Mouse (Mus musculus) liver, embryonic 12.5 days (tissue): ENCODE measurements around the gene Edem1. TPM values are rescaled to one million over a fixed set of nuclear protein-coding genes. Genes with fewer than 3 reads are reported as not detected.

Source experiments
- ATAC-seq: fragments of 200-750 bp; cut with Nextera tagmentation; 2 replicates; pipeline ENCODE4 v1.8.0; 2017; ENCODE audit warnings: moderate number of reproducible peaks, mild to moderate bottlenecking, moderate library complexity
- H3K27ac ChIP-seq: fragments of 300-500 bp; sonication (generic); 2 replicates; pipeline ENCODE4 v1.5.1; 2016; ENCODE audit warnings: mild to moderate bottlenecking
- H3K27me3 ChIP-seq: fragments of 300-500 bp; sonication (generic); replicated peaks from 2 replicates; pipeline ENCODE4 v1.6.1; 2016; ENCODE audit warnings: mild to moderate bottlenecking, moderate library complexity
- H3K36me3 ChIP-seq: fragments of 300-500 bp; sonication (generic); 2 replicates; pipeline ENCODE4 v1.6.1; 2016; ENCODE audit warnings: mild to moderate bottlenecking, moderate library complexity
- H3K4me1 ChIP-seq: fragments of 300-500 bp; sonication (generic); 2 replicates; pipeline ENCODE4 v1.6.1; 2016
- H3K4me2 ChIP-seq: fragments of 300-500 bp; sonication (generic); 2 replicates; pipeline ENCODE4 v1.6.1; 2016; ENCODE audit warnings: mild to moderate bottlenecking, moderate library complexity
- H3K4me3 ChIP-seq: fragments of 300-500 bp; sonication (generic); 2 replicates; pipeline ENCODE4 v1.5.1; 2016; ENCODE audit warnings: mild to moderate bottlenecking, moderate library complexity
- H3K9ac ChIP-seq: fragments of 300-500 bp; sonication (generic); 2 replicates; pipeline ENCODE4 v1.6.1; 2016; ENCODE audit warnings: mild to moderate bottlenecking, moderate library complexity
- H3K9me3 ChIP-seq: fragments of 300-500 bp; sonication (generic); replicated peaks from 2 replicates; pipeline ENCODE4 v1.6.1; 2016; ENCODE audit warnings: mild to moderate bottlenecking, moderate library complexity
- WGBS: fragments of 180-500 bp; shearing (Covaris S2); methylation state at CpG from one replicate; pipeline ENCODE4 v1.1.7; 2016; ENCODE audit not compliant: insufficient replicate concordance; 5-methylcytosine and 5-hydroxymethylcytosine counted together
- polyA plus RNA-seq: library from polyadenylated mRNA; unstranded; fragments of >200 nt; fragmentation: Nextera tagmentation; extraction: Ambion mirVana; gene quantifications from 2 replicates; pipeline ENCODE4 v1.2.1, GENCODE M21; 2016

Gene Edem1
- polyA plus RNA-seq, 1 experiment from 2014 or later: 30.8 TPM

- H3K4me3 ChIP-seq: no peak overlapping the region
- no peaks in the 10 kb centered on the region for H3K9me3 ChIP-seq
- peaks cover 72% of the 10 kb centered on the region for H3K4me1 ChIP-seq
- H3K27me3 ChIP-seq: no peaks in the 10 kb centered on the region
- 22% methylated on average over 6 of the region's 6 CpGs for WGBS
- no peak overlapping the region for H3K4me2 ChIP-seq
- peaks cover 11% of the 10 kb centered on the region; the same call in 1 of the 2 replicates for H3K36me3 ChIP-seq
- no peak overlapping the region for H3K9ac ChIP-seq
- no peak for ATAC-seq
- no peak overlapping the region for H3K27ac ChIP-seq
Observed at GRCm38 (mm10) chr6:108832989-108833388, 4.5 kb downstream of the Edem1 start.

DNA sequence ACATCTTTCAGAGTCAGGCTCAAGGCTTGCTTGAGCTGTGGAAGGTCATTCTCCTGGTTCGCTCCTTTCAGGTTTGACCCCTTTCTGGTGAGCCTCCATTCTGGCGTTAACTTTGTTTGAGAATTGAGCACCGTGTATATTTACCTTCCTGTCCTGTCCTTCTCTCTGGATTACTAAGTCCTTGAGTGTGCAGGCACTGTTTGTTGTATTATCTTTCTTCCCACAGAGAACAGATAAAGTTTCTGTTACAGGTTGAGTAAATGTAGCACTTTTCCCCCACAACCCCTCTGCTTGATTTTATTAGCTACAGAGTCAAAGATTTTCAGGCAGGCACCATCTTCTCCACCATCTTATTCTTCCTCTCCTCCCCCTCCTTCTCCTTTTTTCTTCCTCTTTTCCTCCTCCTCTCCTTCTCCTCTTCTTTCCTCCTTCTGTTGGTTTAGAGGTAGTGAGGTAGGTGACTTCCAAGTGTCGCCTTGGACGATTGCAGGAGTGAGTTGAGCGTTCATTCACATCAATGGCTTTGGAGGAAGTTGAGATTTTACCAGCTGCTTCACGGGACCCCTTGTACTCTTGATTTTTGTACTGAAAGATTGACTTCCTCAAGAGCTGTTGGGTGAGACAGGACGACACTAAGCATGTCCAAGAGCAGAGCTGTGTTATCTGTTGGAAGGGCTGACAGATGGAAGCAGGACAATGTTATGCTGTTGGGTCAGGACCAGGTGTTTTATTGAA is 5.7 kb downstream of the Edem1 start:
- H3K4me3 ChIP-seq: no peak overlapping the region
- H3K36me3 ChIP-seq: peaks cover 18% of the 10 kb centered on the region; the same call in 1 of the 2 replicates
- H3K27me3 ChIP-seq: no peaks in the 10 kb centered on the region
- WGBS: 29% methylated on average over 8 of the region's 8 CpGs
- no peaks in the 10 kb centered on the region for H3K9me3 ChIP-seq
- H3K9ac ChIP-seq: no peak overlapping the region
- no peak for ATAC-seq
- peaks cover 67% of the 10 kb centered on the region for H3K4me1 ChIP-seq
- H3K4me2 ChIP-seq: peak overlapping the region; percentile 17
- peak overlapping the region; percentile 40; the same call in 1 of the 2 replicates for H3K27ac ChIP-seq

GRCm38 (mm10) chr6:108835765-108836691 is 7.6 kb downstream of the Edem1 start:
- H3K4me2 ChIP-seq: peak overlapping the region; percentile 12; the same call in 1 of the 2 replicates

DNA sequence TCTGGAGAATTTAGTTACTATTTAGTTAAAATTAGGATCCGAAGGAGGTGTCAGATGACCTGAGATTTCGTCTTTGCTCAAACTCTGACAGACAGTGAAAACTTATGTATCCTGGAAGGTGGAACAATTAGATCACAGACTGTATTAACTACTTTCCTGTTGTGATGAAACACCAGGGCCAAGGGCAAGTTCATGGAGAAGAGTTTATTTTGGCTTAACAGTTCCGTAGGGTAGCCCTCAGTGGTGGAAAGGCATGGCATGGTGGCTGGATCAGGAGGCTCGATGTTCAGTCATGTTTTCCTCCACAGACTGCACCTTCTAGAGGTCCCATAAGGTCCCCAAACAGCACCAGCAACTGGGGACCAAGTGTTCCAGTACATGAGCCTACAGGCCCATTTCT is 8.6 kb downstream of the Edem1 start:
- no peak overlapping the region for H3K27ac ChIP-seq
- H3K4me1 ChIP-seq: peaks cover 43% of the 10 kb centered on the region

More at GRCm38 (mm10) chr6:108835765-108836691, 7.6 kb downstream of the Edem1 start:
- Histone ChIP-seq H3K4me1 (peaks cover 51% of the 10 kb centered on the region), H3K27ac (0 out of 2 replicates have a peak overlapping the region, but pooled peaks have one; percentile 50), H3K4me3 (no peak overlapping the region), H3K36me3 (peaks cover 29% of the 10 kb centered on the region), H3K27me3 (no peaks in the 10 kb centered on the region), H3K9me3 (no peaks in the 10 kb centered on the region), H3K9ac (no peak overlapping the region)
- peak; percentile 70 for ATAC-seq
- WGBS: 70% methylated on average over 16 of the region's 16 CpGs

GRCm38 (mm10) chr6:108837958-108838357 is 9.5 kb downstream of the Edem1 start:
- Histone ChIP-seq H3K4me2 (no peak overlapping the region), H3K36me3 (peaks cover 46% of the 10 kb centered on the region), H3K9ac (no peak overlapping the region), H3K27me3 (no peaks in the 10 kb centered on the region), H3K4me3 (no peak overlapping the region), H3K9me3 (no peaks in the 10 kb centered on the region), H3K27ac (no peak overlapping the region), H3K4me1 (peaks cover 37% of the 10 kb centered on the region)
- no peak for ATAC-seq
- whole genome bisulfite sequencing: 64% methylated on average over 4 of the region's 4 CpGs

More for the DNA sequence above, 8.6 kb downstream of the Edem1 start:
- Histone ChIP-seq H3K4me2 (no peak overlapping the region), H3K9me3 (no peaks in the 10 kb centered on the region), H3K9ac (no peak overlapping the region), H3K4me3 (no peak overlapping the region), H3K27me3 (no peaks in the 10 kb centered on the region), H3K36me3 (peaks cover 38% of the 10 kb centered on the region)
- no peak for ATAC-seq
- 82% methylated on average over 4 of the region's 4 CpGs for WGBS

DNA sequence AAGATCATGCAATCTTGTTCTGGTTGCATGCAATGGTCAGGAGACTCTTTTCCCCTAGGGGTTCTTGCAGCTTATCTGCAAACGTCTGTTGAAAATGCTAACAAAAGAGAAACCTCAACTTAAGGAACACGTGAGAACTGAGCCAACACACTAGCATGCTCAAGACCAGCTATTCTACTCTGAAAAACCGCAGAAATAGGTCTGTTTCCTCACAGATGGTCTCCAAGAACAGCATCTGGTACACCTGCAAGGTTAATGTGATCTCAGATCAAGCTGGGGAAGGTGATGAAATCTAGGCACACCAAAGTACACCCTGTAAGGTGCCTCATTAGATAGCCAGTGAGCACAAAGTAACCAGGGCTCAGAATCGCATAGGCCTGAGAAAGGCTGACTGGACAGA is 11.0 kb downstream of the Edem1 start:
- no peak for ATAC-seq
- Histone ChIP-seq H3K4me1 (peaks cover 22% of the 10 kb centered on the region), H3K4me3 (no peak overlapping the region), H3K27me3 (no peaks in the 10 kb centered on the region), H3K27ac (no peak overlapping the region), H3K9ac (no peak overlapping the region), H3K4me2 (no peak overlapping the region), H3K36me3 (peaks cover 61% of the 10 kb centered on the region), H3K9me3 (no peaks in the 10 kb centered on the region)
- 68% methylated on average over 4 of the region's 4 CpGs for WGBS

DNA sequence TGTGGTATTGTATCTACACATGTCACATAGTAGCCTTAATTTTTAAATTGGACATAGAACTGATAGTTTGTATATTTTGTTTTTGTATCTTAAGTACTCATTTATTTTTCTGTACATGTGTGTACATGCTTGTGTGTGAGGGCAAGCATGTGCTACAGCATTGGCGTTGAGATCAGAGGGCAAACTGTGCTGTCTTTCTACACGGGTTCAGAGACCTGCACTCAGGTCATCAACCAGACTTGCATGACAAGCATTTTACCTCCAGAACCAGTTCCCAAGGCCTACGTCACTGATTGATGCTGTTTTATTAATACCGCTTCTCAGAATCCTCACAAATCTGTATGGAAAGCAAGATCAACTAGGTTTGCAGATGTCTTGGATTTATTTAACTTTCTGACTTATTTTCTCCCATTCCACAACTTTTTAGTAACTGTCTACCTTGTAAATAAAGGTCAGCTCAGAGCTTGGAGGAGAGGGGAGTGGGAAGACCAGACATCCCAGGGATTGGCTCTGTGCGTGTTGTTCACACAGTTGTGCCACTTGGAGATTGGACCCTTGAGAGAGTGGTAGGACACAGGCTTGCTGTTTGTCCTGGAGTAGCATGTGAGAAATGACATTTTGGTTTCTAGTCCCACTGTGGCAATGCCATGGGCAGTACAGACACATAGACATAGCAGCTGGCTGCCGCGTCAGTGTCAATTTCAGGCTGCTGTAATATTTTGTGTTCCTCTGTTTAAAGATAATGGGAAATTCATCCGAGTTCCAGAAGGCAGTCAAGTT is 12.6 kb downstream of the Edem1 start:
- H3K36me3 ChIP-seq: peaks cover 71% of the 10 kb centered on the region
- WGBS: 85% methylated on average over 8 of the region's 8 CpGs

GRCm38 (mm10) chr6:108843664-108844063 is 15.2 kb downstream of the Edem1 start:
- no peaks in the 10 kb centered on the region for H3K9me3 ChIP-seq
- 68% methylated on average over 1 of the region's 1 CpGs for WGBS
- H3K4me3 ChIP-seq: no peak overlapping the region
- no peaks in the 10 kb centered on the region for H3K4me1 ChIP-seq
- no peak overlapping the region for H3K4me2 ChIP-seq
- no peak overlapping the region for H3K9ac ChIP-seq
- no peaks in the 10 kb centered on the region for H3K27me3 ChIP-seq
- H3K27ac ChIP-seq: no peak overlapping the region
- no peak for ATAC-seq
- H3K36me3 ChIP-seq: peaks cover 73% of the 10 kb centered on the region

More for the DNA sequence above, 12.6 kb downstream of the Edem1 start:
- Histone ChIP-seq H3K9ac (no peak overlapping the region), H3K27me3 (no peaks in the 10 kb centered on the region), H3K9me3 (no peaks in the 10 kb centered on the region), H3K4me3 (no peak overlapping the region), H3K4me2 (no peak overlapping the region), H3K27ac (no peak overlapping the region), H3K4me1 (0 out of 2 replicates have a peak, but pooled peaks cover 9% of the 10 kb centered on the region)
- ATAC-seq: no peak

GRCm38 (mm10) chr6:108844093-108844492 is 15.7 kb downstream of the Edem1 start:
- 48% methylated on average over 3 of the region's 3 CpGs for WGBS
- Histone ChIP-seq H3K27me3 (no peaks in the 10 kb centered on the region), H3K4me1 (no peaks in the 10 kb centered on the region), H3K27ac (no peak overlapping the region), H3K4me2 (no peak overlapping the region), H3K9me3 (no peaks in the 10 kb centered on the region), H3K36me3 (peaks cover 77% of the 10 kb centered on the region), H3K9ac (no peak overlapping the region), H3K4me3 (no peak overlapping the region)
- ATAC-seq: no peak

DNA sequence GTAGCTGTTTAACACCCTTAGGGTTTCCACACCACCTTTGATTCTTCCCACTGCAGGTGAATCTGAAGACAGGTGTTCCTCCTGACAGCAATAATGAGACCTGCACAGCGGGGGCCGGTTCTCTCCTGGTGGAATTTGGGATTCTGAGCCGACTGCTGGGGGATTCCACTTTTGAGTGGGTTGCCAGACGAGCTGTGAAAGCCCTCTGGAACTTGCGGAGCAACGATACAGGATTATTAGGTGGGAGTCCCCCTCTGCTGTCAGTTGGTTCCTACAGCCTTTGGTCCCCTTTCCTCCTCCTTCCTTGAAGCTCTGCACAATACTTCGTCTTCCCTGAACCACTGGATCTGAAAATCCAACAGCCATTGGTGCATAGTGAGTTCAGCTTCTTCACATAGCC is 16.3 kb downstream of the Edem1 start:
- H3K4me2 ChIP-seq: no peak overlapping the region
- H3K36me3 ChIP-seq: peaks cover 76% of the 10 kb centered on the region
- H3K27me3 ChIP-seq: no peaks in the 10 kb centered on the region
- 86% methylated on average over 7 of the region's 7 CpGs for WGBS
- no peaks in the 10 kb centered on the region for H3K4me1 ChIP-seq
- no peak overlapping the region for H3K4me3 ChIP-seq
- ATAC-seq: no peak
- no peak overlapping the region for H3K27ac ChIP-seq
- H3K9ac ChIP-seq: no peak overlapping the region
- no peaks in the 10 kb centered on the region for H3K9me3 ChIP-seq

GRCm38 (mm10) chr6:108852088-108852670 is 23.7 kb downstream of the Edem1 start:
- Histone ChIP-seq H3K4me1 (no peaks in the 10 kb centered on the region), H3K27me3 (no peaks in the 10 kb centered on the region), H3K4me2 (no peak overlapping the region), H3K36me3 (peaks cover 83% of the 10 kb centered on the region), H3K27ac (no peak overlapping the region), H3K9me3 (no peaks in the 10 kb centered on the region), H3K9ac (no peak overlapping the region), H3K4me3 (no peak overlapping the region)
- no peak for ATAC-seq
- 79% methylated on average over 8 of the region's 8 CpGs for WGBS
